Mouse (Mus musculus) megakaryocyte progenitor cell, adult 5-6 weeks (primary cell): ENCODE results near the gene Dennd5b. TPM values are rescaled to one million over a fixed set of nuclear protein-coding genes. Genes with fewer than 3 reads are reported as not detected.
"Not testable (repeated sequence)": the region's sequence is repeated elsewhere in the genome, so short reads cannot be mapped to it uniquely, and the experiment has no call there.

ENCODE experiments used
- ATAC-seq: replicated peaks from 2 replicates; pipeline ENCODE4 v1.8.0; 2016; ENCODE audit warnings: mild to moderate bottlenecking, moderate TSS enrichment, inconsistent platforms; ENCODE audit not compliant: poor library complexity
- total RNA-seq, 2 experiments: library from RNA; stranded (forward) in 1 of 2; stranded (reverse) in 1 of 2; fragments of 157-497, 149-512 nt in 1 of 2; fragments of 200-1000 nt in 1 of 2; gene quantifications; 2 replicates each; pipeline versions ENCODE4 v1.2.3 to v1.2.4; 2015 to 2017

Dennd5b gene
- total RNA-seq (2015) (2.6 and 3.1 TPM in 2 replicates), total RNA-seq (2017) (2.3 and 4.3 TPM in 2 replicates)

DNA sequence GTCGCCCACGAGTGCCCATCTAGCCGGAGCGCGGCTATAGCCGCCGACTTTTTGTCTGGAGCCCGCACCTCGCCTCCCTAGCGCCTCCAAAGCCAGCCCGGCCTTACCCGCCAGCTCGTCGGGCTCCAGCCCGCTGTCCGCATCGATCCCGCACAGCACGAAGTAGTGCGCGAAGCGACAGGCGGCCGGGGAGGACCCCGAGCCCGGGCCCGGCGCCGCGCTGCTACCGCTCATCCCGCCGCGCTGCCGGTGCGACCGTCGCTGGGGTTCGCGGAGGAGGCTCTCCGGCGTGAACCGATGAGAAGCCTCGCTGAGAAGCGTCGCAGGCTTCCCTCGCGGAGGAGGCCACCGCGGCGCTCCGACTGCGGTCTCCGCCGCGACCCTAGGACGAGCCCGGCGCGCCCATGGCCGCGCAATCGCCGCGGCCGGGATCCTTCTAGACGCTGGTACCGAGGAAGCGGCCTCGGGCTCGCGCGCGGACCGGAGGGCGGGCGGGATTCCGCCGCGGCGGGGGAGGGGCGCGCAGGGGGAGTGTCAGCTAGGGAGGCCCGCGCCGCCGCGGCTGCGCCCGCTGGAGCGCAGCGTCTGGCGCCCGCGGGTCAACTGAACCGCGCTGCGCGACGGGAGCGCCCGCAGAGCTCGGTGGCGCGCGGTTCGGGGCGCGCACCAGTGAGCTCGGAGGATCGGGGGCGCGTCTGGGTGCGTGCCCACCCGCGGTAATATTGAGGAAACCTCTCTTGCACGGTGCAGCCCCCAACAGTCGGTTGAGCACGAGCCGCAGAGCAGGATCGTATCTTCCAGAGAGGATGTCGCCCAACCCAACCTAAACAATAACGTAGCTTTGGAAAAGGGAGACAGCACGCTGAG, at the start of gene Dennd5b:
TSS of gene Dennd5b (minus strand) at position 605 of the 867 bp plus-strand sequence.
- ATAC-seq: peak; percentile 54

DNA sequence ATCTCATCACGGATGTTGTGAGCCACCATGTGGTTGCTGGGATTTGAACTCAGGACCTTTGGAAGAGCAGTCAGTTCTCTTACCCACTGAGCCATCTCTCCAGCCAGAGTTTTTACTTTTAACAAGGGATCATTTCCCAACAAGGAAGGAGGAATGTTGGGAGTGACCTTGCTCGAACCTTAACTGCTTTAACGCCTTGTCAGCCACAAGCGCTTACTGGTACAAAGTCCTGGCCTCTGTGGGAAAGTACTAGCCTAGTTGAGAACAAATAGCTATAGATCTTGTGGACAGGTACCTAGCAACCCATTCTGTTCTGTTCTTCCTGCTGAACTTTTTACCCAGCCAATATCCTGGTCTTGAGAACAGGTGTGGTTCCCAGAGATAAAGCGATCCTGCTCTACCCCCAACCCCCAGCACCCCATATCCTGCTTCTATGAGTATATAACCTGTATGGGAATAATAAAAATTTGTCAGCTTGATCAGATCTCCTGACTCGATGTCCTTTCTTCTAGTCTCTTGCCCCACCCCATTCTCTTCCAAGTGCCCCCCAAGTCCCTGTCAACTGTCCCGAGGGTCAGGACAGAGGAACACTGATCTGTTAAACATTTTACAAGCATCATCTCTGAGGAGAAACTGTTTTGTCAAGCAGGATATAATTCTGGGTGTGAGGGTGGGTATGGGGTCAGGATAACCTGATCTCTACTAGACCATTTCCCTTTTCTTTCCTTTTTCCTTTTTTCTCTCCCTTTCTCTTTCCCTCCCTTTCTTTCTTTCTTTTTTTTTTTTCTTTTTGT, 47.2 kb upstream of the Dennd5b start:
- ATAC-seq: no peak

DNA sequence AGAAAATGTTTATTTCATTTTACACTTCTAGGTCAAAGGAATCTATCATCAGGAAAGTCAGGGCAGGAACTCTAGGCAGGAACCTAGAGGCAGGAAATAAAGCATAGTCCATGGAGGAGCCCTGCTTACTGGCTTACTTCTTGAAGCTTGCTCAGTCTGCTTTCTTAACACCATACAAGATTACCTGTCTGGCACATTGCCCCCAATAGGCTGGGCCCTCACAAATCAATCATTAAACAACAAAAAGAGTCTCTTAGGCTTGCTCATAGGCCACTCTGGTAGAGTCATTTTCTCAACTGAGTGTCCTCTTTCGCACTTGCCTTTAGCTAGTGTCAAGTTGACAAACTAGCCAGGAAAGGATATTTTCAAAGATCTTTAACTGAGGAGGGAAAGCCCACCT, 43.7 kb upstream of the Dennd5b start:
- no peak for ATAC-seq

DNA sequence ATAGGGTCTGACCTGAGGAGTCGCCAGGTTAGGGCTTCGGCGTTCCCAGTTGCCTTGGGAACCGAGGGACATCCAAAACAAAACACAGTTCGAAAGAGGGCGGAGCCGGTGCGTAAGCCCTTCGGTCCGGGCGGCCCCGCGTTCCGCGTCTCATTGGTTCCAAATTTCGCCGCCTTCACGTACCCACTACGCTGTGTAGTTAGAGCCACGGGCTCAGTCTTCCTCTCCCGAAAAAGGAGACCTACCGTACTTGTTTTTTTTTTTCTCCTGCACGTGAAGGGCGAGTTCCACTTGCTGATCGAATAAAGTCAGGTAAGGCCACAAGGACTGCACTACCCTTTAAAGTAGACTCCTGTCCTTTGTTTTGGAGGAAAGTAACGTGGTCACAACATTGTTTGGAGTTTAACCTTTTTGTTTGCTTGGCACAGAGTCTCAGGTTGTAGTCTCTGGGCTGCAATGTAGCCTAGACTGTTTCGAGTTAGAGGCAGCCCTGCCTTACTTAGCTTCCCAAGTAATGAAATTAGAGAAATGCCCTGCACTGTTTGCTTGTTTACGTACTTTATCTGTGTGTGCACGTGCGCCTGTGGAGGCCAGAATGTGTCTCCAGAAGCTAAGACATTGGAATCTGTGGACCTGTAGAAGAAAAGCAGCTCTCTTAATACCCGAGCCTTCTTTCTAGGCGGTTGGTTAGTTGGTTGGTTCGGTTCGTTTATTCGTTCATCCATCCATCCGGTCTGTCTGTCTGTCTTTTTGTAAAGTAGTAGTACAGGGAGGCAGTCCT, 40.1 kb upstream of the Dennd5b start:
- ATAC-seq: peak; percentile 93

DNA sequence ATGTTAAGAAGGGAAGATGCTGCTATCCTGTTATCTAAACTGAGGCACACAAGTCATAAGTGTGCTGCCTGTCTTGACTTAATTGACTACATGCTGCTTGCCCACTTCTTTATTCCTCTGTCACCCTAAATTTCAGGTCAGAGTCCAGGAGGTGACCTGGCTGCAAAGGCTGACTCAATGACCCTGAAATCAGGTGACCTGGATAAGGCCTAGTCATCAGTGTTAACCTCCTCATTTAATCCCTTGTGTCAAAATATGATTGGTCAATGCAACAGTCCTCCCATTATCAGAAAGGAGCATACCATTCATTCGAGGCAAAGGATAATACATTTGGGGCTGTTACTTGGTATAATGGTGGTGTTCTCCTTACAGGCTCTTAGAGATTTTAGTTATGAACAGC, 38.0 kb upstream of the Dennd5b start, which contains the start of gene Etfbkmt:
TSS of gene Etfbkmt (plus strand) at position 379 of the 400 bp plus-strand sequence.
- no peak for ATAC-seq

DNA sequence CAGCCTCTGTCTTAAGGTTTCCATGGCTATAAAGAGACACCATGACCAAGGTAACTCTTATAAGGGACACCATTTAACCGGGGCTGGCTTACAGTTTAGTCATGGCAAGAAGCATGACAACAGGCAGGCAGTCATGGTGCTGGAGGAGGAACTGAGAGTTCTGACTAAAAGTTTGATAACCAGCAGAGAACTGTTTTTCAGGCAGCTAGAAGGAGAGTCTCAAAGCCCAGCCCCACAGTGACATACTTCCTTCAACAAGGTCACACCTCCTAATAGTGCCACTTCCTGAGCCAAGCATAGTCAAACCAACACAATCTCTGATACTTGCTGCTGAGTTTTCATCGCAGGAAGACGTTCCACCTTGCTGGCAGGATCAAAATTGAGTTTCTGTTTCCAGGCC, 37.5 kb upstream of the Dennd5b start:
- no peak for ATAC-seq

DNA sequence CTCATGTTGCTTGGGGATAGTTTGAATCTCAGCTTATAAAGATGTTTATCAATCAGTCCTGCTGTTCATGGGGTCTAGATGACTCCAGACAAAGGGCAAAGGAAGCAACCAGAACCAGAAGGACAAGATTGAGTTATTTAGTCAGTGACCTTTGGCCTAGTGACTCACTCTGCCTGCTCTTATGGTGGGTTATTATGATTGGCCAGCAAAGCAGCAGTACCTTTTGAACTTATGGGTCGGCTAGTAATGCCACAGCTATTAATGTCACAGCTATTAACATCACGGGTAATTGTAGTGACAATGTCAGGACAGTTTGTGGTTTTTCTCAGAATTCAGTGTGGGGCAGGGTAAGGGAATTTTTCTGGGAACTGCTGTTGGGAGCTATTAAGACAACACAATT, 36.5 kb upstream of the Dennd5b start:
- ATAC-seq: no peak

DNA sequence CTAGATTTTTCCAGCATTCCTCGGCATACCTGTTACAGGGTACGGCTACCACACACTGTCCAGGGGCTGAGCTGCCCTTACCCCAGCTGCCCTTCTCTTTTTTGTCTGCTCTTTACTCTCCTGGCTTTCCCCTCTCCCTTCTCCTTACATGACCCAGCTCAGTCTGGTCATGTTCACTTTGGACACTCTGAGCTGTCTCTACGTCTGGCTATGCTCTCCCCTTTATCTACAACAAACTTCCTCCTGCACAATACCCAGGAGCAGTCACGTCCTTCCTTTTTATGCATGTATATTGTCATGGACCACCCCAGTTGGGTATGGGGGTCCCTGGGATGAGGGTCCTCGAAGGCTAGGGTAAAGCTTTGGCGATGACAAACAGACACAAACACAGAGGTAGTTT, 34.2 kb upstream of the Dennd5b start:
- ATAC-seq: no peak

DNA sequence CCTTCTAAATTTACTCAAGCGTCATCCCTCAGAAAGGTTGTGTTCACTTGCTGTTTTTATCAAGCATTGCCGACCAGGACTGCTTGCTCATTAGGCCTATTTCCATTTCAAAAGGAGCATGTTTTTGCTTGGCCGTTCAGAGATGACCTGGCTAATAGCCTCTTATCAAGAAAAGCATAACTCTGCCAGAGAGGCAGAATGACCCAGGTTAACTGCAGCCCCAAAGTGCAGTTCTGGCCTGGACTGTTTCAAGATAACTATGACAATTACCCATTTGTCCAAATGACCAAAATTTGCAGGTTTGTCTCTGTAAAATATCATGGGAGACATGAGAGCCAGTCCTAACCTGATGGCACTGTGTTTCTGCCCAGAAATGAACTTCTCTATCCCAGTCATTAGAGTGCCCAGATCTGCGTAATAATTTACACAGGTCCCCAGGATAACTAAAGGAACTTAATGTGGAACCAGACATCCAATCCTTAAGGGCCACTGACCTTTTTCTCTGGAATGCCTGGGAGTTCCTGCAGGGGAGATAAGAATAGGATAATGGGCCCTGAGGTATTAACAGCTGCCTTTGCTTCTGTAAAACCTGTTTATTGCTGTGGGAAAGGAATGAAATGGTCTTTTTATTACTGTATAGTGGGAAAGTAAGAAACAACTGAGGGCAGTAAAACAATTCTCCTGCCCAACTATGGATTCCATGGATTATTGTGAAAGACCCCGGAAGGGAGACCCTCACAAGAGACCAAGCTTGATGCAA, 33.1 kb upstream of the Dennd5b start:
- ATAC-seq: no peak

DNA sequence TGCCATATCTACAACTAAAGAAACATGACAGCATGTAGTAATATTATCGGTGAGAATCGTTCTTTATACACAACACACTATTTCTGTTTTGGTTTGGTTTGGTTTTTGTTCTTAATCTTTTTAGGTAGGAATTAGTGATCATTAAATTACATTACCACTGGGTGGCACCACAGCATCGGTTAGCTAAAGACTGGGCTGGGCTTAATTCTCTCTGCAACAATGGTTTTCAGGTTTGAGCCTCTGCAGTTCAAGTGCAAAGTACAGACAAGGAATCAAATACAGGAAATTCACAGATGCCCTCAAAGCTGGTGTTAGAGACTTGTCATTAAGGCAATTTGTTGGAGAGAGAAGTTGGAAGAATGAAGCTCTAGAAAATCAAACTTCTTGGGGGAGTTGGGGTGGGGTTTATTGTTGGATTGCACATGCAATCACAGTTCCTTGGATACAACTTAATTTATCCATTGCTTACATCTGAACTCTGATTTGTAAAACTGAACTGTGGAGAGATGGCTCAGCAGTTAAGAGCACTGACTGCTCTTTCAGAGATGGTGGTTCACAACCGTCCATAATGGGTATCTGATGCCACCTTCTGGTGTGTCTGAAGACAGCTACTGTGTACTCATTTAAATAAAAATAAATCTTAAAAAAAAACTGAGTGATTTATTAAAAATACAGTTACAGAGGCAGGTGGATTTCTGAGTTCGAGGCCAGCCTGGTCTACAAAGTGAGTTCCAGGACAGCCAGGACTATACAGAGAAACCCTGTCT, 31.0 kb upstream of the Dennd5b start:
- peak; percentile 99 for ATAC-seq

DNA sequence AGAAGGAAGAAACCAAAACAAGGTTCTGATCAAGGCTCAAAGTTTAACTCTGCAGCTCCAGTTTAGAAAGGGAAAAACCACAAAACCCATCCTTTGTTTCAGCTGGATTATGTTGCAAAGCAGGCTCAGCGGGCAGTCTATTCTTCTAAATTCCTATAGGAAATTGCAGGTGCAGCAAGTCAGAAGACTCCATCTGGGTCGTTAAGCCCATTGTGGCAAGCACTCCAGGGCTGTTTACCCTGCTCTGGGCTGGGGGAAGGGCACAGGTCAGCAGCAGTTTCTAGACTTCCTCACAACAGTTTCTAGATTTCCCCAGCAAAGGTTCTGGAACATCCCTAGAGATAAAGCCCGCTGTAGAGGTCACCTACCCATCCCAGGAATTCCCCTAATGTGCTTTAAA, 29.6 kb upstream of the Dennd5b start:
- no peak for ATAC-seq

DNA sequence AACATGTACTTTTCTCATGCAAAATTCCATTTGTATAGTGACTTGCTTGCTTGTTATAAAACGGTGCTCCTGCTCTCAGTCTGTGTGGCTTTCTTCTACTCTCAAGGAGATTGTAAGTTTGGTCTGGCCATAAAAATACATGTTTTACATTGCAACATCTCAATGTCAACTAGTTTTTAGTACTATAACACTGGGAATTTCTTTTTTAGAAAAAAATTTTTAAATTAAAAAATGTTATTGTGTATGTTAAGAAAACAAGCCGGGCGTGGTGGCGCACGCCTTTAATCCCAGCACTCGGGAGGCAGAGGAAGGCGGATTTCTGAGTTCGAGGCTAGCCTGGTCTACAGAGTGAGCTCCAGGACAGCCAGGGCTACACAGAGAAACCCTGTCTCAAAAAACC, 28.4 kb upstream of the Dennd5b start, which contains the start of gene Gm10203:
TSS of gene Gm10203 (plus strand) at position 301 of the 400 bp plus-strand sequence.
- ATAC-seq: not testable (repeated sequence)

DNA sequence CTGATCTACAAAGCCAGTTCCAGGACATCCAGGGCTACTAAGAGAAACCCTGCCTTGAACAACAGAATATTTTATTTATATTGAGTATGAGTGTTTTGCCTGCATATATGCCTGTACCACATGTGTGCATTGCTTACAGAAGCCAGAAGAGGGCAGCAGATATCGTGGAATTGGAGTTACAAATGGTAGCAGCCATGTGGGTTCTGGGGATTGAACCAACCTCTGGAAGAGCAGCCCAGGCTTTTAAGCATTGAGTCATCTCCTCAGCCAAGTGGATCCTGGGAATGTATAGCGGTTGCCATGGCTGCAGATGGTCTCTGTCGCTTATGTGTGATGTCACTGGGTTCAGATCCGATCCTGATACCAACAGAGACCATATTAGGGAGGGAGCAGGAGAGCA, 25.2 kb upstream of the Dennd5b start:
- ATAC-seq: peak; percentile 99

DNA sequence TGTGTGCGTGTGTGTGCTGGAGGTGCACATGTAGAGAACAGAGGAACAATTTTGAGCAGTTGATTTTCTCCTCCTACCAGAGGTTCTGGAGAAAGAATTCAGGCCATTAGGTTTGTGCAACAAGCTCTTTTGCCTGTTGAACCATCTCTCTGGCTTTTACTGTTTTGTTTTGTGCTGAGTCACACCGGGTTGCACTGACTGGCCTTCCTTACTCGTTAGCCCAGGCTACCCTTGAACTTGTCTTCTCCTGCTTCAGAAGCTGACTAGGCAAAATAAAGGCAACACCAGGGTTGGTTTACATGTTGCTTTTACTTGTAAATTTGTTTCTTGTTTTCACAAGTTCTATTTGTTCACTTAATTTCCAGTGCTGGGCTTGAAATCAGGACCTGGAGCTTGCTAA, 21.6 kb upstream of the Dennd5b start:
- ATAC-seq: no peak

DNA sequence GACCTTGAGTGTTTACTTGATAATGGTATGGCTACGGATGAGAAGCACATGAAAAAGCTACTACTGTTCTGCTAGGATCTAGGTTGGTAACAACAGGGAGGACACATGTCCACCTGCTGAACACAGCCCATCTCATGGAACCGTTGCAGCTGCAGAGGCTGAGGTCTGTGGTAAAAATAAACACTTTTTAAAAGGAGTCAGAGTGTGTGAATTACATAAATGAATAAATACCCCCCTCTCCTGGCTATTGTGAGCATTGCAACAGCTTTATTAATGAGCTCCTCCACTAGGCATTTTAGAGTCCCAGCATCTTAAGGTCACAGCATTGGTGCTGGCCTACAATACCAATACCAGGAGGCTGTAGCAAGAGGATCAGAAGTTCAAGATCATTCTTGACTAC, 18.4 kb upstream of the Dennd5b start:
- ATAC-seq: peak; percentile 97

DNA sequence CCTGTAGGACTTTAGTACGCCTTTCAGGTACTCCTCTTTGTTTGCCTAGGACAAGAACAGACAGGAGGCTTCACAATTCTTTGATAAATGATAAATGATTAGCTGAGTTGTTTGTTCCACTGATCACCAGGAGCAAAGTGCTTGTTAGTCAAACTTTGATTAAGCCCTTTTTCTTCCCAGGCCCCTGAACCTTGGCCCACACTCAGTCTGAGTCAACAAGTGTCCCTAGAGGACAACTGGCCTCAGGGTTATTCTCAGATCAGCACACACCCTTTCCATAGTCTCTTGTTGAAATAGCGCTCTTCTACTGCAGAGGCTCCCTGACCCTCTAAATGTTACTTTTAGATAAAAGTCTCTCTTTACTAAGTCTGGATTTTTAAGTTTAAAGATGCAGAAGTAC, 17.5 kb upstream of the Dennd5b start:
- no peak for ATAC-seq

DNA sequence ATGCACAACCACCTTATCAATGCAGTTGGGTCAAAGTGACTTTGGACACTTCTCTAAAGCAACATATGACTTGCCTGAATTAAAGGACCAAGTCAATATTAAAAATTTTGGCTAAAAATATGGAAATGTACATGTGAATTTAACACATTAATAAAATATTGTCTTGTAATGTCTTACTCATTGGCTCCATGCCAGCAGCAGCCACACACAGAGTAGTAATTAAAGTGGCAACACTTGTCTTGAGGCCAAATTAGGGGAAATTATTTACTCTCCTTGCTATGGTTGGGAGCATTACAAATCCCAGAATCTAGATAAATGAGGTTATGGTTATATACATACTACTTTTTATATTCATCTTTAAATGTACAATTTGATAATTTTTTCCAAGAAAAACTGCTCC, 15.5 kb upstream of the Dennd5b start:
- ATAC-seq: no peak

DNA sequence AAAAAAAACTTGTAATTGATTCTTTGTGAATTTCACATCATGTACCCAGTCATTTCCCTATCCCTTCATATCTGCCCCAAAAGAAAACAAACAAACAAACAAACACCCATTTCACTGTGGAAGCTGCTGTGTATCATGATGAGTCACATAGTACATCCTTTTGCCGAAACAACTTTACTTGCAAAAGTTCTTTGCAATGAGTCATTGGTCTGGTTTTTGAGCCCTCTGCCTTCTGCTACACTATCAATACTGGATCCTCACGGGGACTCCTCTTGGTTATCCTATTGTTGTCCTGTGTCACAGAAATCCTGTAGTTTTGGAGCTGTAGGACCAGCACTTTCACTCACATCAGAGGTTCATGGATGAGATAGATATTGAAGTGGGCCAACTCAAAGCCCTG, 7.4 kb upstream of the Dennd5b start:
- no peak for ATAC-seq

DNA sequence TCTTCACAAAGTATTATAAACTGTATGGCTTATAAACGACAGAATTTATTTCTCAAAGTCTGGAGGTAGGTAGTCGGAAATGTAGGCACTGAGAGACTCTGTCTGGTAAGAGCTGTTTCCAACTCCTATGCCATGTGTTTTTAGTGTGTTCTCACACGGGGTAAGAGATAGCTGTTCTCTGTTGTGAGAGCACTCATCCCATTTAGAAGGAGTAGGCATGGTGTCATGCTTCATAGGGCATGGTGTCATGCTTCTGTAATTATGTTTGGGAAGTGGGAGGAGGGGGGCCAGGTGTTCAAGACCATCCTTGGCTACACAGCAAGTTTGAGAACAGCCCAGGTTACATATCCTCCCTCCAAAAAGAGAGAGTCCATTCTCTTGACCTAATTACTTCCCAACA, 6.1 kb upstream of the Dennd5b start:
- ATAC-seq: no peak

DNA sequence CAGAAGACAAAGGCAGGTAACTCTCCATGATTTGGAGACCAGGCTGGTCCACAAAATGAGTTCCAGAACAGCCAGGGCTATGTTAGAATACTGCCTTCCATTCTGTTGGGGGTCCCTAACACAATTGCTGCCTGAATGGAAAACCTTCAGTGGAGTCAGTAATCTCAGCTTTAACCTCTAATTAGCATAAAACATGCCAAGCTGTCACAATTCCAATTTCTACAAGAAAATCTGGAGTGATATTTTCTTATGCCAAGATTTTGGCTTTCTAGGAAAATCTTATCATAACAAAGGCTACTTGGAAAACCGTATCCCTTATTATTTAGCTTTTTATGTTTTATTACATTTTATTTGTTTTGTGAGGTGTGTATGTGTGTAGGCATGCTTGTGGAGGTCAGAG, 2.0 kb upstream of the Dennd5b start:
- no peak for ATAC-seq
